Mouse (Mus musculus): ENCODE data around the gene Ugcg.

Gene Ugcg

DNA sequence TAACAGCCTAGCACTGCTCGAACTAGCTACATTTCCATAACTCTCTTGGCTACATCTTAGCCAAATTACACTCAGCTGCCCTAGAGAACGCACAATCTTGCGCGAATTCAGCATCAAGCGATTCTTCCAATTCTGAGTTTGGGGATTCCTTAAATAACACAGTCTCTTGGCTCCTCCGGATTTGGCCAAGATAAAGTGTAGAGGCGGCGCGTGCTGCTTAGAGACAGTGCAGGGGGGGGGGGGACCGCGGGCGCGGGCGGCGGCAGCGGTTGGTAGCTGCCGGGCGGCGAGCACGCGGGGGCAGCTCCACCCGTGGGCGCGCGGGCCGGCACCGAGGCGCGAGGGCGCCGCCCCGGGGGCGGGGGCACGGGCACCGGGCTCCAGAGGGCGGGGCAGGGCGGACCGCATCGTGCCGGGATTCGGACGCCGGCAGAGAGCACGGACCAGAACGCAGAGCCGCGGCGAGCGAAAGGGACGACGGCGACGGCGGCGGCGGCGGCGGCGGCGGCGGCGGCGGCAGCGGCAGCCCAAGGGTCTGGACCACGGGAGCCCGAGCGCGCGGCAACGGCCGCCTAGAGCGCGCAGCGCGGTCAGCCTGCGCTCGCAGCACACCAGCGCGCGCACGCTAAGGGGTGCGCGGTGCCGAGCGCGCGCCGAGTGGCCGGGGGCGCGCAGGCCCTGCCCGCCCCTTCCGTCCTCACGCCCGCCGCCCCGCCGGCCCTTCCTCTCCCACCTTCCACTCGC, at the start of gene Ugcg:
TSS of gene Ugcg (plus strand) at position 456 of the 744 bp plus-strand sequence.
- peak; percentile 67 for DNase-seq

DNA sequence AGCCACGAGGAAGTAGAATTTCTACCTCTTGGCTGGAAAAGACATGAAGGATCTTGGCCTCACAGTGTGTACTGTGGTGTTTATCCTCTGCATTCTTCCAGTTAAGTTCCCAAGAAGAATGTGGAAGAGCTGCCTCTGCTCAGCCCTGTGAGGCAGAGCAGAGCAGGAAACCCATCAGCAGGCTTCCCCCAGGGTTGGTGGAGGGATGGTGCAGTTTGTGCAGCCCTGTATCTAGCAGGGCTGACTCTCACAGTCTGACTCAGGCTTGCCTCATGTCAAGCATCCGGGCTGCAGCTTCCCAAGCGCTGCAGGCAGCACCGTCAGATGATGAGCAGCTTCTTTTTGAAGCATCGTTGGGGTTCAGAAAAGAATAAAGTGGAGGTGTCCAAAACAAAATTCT, 40.0 kb upstream of the Ugcg start:
- no peak for DNase-seq

DNA sequence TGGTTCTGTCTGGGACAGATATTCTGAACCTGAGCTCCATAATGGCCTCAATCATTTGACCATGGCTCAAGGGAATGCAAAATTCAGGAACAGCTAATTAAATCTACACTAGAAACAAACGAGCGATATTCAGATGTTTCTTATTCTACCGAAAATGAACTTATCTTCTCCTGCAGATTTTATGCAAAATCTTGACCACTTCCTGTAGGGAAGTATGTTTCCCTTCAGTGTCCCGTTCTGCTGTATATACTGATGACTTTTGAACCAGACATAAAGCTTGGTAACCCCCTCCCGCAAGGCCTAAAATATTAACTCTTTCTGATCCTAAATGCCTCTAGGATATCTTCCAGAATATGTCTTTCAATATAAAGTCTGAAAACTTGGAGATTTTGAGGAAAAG, 38.1 kb upstream of the Ugcg start:
- no peak for DNase-seq

DNA sequence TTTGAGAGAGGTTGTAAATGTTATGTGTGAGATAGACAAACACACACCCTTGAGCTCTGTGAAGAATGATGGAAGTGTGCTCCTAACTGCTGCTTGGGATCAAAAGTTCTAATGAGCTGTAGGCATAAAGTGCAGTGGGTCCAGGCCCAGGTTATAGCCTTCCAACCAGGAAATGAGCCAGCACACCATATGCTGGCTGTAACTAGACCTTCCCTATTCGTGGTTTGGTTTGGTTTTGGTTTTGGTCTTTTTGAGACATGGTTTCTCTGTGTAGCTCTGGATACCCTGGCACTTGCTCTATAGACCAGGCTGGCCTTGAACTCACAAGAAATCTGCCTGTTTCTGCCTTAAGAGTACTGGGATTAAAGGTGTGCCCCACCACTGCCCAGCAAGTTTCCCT, 37.1 kb upstream of the Ugcg start:
- DNase-seq, result no peak

DNA sequence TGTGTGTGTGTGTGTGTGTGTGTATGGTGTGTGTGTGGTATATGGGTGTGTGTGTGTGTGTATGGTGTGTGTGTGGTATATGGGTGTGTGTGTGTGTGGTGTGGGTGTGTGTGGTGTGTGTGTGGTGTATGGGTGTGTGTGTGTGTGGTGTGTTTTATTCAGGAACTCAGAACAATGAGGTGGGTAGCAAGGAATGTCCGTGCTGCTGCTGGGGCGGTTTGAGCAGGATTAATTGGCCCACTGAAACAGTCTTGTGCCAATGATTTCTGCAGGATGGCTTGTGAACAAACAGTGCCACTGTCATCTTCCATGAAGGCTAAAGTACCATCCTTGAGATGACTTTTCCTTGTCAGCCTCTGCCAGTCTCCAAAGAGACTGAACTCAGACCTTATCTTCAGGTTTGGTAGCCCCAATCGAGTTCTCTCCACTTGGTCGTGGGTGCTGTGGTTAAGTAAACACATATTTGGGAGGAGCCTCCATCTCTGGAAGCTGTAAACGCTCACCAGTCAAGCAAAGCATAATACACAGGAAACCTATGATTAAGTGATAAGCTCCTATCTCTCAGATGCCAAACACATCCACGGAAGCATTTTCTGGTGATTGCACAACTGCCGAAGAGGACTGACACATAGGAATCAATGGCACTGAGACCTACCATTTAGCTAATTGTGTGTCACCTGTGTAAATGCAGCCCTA, 32.0 kb upstream of the Ugcg start:
- no peak for DNase-seq

DNA sequence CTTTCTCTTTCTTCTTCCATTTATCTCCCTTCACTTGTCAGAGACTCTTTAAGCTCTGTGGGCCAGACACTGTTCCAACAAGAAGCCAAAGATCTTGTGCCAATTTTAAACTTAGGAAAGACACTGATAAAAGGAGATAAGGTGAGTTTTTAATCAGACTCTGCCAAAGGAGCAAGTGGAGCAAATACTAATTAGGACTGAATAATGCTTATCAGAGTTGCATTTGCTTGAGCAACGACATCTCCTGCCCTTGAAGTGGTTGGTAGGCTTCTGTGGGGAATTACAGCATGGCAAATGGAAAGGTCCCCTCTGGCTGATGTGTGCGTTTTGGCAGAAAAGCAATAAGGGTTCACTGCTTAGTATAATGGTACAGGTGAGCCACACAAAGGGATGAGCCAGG, 31.4 kb upstream of the Ugcg start:
- no peak for DNase-seq

DNA sequence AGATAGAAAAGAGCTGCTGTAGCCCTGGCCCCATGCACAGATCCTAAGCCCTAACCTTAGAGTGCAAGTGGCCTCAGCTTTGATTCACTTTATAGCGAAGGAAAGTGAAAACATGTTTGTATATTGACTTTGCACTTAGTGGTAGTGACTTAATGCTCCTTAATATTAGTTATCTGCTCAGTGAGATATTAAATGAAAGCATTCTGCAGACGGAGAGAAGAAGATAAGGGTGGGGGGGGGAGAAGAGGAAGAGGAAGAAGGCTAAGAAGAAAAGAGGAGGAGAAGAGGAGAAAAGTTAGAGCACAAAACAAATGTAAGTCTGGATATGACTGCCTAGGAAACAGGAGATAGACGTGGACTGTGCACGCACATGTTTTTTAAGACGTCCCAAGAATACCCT, 28.8 kb upstream of the Ugcg start:
- no peak for DNase-seq

DNA sequence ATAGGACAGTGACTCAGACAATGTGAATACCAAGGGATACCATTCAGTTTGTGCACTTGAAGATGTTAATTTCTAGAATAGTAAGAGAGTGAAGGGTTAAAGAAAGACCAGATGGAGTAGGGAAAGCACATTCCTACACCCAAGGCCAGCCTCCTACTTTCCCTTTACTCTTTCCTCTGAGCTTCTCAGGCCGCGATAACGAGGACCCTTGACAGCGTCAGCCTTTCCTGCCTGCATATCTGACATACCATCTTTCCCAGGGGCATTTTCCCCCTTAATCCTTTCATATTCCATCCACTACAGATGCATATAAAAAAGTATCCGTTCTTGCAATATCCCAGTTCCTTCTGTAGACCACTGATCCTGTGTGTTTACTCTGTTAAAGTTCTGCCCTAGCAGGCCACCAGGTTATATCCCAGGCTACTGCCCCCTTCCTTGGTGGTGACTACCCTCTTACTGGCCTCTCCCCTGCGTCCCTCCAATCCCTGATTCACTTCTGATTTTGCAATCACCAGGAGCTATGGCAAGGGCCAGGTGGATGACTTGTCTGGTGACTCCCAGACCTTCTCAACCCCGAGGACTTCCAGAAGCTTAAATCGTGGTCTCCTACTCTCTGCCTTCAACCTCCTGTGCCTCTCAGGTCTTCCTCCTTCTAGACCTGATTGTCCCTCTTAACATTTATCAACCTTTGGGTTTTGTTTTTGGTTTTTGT, 27.9 kb upstream of the Ugcg start:
- DNase-seq, result no peak

DNA sequence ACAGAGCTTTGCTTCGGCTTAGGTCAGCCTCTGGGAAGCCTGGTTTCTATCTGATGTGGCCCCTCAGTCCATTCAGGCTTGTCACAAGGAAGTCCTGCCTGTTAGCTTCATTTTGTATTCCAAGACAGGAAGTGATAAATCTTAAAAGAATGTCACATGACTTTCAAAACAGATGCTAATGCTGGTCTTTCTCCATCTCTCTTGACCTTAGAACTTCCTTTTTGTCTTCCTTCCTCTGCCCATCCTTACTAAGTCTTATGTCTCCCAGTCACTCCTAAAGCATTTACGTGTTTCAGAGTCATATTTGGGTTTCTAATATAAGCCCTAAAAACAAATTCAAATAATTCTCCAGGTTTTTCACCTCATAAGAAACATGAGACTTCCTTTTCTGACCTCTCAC, 25.0 kb upstream of the Ugcg start:
- no peak for DNase-seq

DNA sequence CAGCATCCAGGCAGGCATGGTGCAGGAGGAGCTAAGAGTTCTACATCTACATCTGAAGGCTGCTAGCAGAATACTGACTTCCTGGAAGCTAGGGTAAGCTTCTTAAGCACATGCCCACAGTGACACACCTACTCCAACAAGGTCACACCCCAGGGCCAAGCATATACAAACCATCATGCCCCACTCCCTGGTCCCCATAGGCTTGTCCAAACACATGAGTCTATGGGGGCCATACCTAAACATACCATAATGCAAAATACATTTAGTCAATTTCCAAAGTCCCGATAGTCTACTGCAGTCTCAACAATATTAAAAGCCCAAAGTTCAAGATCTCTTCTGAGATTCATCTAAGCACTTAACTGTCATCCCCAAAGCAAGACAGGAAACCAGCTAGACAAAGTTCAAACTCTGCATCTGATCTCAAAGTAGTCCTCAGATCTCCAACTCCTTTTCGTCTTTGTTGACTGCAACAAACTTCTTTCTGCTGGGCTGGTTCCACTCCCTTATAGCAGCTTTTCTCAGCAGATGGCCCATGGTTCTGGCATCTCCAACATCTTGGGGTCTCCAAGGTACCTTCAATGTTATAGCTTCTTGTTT, 21.7 kb upstream of the Ugcg start:
- no peak for DNase-seq

DNA sequence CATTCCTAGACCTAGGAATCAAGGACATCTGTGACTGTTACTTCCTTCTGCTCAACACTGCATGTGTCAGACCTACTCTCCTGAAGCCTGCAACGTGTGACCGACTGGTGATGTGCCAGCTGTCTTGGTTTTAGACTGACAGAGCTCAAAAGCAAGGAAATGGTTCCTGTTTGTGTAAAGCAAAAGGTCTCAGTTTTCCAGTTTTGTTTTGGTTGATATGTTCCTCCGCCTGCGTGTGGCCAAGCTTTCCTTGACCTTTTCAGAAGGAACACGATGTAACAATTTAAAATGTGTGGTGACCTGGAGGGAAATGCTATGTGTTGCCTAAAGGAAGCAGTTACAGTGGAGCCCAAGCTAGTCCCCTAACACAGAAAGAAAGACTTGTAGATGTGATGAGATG, 19.1 kb upstream of the Ugcg start:
- DNase-seq, result no peak

DNA sequence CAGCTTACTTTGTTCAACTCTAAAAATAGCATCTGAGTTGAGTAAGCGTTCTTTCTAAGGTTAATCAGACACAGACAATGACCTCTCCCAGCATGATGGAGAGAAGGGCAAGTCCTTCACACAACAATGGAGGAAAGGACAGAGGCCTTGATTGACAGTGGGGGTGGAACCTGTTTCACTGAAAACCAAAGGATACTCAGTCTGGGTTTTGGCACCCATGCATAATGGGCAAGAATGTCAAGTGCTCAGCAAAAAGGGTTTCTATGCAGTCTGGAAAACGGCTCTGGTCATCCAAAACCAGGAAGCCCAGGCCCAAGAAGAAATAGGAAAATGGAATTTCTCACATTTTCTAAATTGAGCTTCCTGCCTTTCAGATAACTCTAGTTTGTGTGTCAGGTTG, 16.4 kb upstream of the Ugcg start:
- no peak for DNase-seq

DNA sequence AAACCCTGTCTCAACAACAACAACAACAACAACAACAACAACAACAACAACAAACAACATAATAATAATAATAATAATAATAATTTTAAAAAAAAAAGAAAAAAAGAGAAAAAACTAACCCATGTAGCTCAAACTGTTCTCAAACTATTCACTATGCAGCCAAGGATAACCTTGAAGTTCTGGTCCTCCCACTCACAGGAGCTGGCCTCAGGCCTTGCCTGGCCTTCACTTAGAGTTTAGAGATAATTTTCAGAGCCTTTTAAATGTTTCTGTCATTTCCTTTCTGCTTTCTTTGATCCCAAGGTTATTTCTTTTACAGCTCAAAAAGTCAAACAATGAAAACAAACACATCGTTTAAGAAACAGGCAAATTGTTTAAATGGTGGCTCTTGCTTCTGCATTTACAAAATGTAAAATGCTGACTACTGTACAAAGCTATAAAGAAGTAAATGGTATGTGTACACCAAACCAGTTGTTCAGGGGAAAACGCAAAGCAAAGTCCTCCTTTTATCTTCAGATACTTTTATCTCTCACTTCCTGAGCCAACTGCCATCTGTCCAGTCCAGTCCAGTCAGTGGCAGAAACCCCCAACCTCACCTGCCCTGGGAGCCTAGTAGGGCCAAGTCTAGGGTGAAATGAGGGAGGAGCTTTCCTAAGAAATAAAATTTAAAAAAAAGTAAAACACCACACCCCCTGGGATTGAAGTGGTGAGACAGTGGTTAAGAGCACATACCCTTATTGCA, 15.7 kb upstream of the Ugcg start:
- DNase-seq, result no peak

DNA sequence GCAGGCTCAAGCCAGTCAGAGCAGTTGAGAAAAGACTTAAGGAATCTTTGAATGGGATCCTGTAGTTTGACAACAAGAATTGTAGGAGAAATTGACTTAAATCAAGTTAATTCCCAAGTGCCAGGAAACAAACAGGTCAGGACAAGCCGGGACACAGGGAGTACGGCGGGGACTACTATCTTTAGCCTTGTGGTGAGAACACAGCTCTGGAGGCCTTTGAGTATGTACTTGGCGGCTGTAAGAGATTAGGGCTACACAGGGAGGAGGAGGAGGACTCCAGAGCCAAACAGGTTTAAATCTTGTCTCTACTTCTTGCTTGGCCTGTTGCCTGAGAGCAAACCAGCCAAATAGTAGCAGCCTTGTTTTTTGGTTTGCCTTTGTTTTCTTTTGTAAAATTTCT, 14.1 kb upstream of the Ugcg start:
- DNase-seq, result no peak

DNA sequence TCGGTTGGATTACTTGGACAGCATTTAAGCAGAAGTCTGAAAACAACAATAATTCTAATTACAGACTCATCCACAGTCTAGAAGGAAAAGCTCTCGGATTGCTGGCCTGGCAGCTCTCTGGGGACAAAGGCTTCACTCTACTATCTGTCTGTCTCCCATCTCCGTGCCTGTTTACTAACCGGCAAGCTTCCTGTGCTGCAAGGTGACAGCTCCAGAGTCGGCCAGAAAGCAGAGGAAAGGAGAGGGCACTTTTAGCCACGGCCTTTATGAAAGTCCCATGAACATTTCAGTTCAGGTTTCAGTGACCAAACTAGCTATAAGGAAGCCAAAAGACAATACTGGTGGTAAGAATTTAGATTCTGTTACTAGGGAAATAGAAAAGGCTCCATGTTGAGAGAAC, 13.1 kb upstream of the Ugcg start:
- DNase-seq, result no peak

DNA sequence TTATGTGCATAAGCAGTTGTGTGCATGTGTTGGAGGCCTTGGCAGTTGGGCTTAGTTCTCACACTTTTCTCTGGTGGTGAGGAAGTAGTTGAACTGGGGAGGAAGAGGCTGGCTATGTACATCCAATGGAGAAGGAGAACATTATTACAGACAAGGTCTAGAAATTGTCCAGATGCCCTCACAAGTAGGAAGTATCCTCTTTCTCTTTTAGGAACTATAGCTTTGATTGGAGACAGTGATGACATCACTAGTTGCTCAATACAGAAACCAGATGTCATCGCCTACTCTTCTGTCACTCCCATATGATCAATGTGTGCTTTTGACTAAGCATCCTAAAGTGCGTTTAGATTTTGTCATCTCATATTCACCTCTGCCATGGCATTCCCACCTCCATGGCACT, 11.5 kb upstream of the Ugcg start:
- DNase-seq, result no peak

DNA sequence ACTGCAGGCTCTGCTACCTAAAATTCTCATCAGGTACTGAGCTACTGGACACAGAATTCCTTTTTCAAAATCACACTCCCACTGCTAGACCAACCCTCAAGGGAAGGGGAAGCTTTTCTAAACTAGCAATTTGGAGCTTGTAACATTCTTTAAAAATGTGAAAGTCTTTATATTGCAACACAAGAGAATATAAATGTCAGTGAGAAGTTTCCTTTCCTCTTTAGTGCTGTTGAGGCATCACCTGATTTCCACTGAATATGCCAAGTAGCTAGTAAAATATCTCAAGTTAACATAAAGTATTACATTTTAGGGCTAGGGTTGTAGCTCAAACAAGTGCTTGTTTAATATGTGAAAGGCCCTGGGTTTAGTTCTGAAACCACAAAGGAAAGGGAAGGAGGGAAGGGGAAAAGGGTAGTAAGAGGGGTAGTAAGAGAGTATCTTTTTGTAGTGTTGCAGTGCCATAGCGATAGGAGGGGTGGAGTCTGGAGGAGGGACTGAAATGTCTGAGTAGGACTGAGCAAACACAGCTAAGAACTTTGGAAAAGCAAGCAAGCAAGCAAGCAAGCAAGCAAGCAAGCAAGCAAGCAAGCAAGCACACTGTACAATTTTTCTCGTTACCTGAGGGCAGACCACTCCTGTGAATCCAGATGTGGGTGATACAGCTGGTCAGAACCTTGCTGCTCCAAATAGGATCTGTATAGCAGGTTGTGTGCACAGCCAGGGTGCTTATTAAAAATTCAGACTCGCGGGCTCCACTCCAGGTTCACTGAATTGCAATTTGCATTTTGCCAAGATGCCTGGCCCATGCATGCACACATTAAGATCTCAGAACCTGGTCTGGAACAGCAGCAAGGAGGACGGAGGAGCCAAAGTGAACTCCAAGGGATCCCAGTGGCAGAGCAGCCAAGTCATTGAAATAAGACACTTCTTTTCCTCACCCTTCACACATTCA, 7.5 kb upstream of the Ugcg start:
- no peak for DNase-seq

DNA sequence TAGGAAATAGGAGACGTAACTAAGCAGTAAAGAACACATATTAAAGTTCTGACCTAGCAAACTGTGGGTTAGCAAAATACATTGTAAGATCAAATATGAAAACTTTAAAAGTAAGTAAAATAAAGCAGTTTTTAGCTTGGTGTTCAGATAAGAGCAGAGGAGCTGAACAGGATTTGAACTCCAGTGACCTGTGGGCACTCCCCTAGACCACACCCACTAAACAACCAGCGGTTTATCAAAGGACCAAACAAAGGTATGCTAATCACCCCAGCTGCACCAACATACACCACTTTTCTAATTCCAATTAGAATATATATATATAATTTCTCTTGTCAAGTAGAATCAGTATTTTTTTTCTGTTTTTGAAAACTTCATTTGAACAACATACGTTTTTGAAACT, 3.4 kb upstream of the Ugcg start:
- no peak for DNase-seq

DNA sequence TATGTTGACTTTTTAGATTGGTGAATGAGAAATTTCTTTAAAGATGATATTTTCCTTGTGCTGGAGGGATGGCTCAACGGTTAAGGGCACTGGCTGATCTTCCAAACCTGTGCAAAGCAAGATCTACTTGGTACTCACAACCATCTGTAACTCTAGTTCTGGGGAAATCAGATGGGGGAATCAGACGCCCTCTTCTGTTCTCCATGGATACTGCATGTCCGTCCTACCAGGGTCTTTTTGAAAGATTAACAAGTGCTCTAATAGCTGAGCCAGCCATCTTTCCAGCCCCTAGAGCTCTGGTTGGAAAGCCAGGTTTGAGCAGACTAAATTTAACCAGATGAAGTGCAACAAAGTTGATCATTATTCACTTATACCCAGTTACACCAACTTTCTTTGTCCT, 1.8 kb upstream of the Ugcg start:
- DNase-seq, result peak; percentile 25

DNA sequence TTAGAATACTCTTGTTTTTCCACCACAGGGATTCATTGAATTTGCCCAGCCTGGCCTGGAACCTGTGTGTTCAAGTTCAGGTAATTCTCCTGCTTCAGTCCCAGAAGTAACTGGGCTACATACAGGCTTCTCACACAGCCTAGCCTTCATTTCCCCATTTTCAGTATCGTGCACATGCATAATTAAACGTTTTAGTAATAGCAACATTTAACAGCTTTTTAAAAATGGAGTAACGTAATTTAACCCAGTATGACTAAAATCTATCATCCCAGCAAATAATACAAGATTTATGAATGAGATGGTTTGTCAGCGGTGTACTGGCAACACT, 619 bp upstream of the Ugcg start:
- DNase-seq, result no peak

DNA sequence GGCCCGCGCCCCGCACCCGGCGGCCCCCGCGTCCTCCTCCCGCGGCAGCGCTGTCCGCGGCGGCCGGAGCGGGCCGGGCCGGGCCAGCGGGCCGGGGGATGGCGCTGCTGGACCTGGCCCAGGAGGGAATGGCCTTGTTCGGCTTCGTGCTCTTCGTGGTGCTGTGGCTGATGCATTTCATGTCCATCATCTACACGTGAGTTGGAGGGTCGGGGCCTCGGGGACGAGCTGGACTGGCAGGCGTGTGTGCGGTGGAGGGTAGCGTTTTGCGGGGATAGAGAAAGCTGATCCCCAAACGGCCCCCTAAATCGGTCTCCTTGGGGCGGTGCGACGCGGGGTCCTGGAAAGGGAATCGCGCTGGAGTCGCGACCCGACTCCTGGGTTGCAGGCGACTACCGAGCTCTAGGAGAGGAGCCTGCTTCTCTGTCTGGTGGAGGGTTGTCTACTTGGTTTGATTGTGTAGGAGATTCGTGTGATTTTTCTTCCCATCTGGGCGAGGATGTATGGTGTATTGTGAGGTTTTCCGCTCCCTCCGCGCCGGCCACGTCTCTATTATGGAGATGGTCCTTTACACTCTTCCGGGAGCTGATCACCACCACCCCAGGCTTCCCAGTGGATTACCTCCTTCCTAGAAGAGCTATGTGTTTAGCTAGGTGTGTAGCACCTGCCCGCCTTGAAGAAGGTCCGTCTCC, 635 bp downstream of the Ugcg start:
- DNase-seq, result peak; percentile 20
